Mouse (Mus musculus) leukemia stem cell, adult 10-12 weeks (primary cell): ENCODE measurements around the gene Olfr809. TPM values are rescaled to one million over a fixed set of nuclear protein-coding genes. Genes with fewer than 3 reads are reported as not detected.

Experiments
- polyA plus RNA-seq: library from polyadenylated mRNA; stranded (reverse); fragments of >175 nt; gene quantifications from 2 replicates; pipeline ENCODE4 v1.2.3, GENCODE M21; 2012; ENCODE audit warnings: low replicate concordance

The Olfr809 gene
- polyA plus RNA-seq, result not detected in 2 replicates

DNA sequence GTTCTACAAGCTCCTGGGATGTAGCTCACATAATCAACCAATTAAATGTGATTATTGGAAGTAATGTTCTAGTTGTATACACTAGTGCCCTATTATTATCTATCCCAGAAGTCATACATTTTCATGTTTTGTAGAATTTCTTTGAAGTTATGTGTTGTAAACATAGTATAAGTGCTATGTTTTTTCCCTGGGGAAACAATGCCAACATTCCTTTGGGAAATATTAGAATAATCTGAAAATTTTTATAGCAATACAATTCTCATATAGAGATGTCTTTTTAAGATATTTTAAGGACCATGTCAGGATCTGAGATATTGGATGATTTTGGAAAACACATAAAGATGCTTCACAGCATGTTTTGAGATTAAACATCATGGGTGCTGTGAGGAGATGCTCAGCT lies at the start of gene Olfr809:
Olfr809 (plus strand) TSS at position 301 of the 400 bp plus-strand sequence.

DNA sequence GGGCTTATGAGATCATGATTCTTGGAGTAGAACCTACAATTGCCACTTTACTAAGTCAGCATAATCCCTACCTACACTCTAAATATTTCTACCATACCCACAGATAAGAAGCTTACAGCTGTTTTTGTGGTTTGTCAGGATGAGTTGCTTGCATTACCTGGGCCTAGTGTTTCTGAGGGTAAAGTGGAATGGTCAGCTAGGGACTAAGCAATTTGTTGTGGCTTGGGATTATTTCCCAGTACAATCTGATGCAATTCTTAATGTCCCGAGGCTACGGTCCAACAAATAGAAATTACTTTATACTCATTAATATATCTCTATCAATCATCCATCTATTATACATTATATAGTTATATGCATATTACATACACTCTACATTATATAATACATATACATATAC lies 45.2 kb upstream of the Olfr809 start, which contains the start of gene Olfr805:
Olfr805 (minus strand) TSS at position 101 of the 400 bp plus-strand sequence.

DNA sequence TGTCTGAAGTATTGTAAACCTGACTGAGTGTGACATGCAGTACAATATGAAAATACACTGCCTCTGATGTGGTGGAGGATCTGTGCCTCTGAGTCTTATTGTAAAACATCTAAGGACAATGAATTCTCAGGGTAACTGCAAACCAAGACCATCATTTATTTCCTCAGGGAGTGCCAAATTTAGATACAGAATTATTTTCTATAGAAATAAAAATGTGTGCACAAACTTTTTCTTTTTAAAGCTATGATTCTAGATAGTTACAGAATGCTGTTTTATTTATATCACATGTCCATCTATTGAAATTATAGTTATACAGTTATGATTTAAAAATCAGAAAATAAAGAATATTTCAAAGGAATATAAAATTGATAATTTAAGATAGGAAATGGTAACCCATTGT lies 32.6 kb upstream of the Olfr809 start, which contains the start of gene Olfr806:
Olfr806 (minus strand) TSS at position 101 of the 400 bp plus-strand sequence.

DNA sequence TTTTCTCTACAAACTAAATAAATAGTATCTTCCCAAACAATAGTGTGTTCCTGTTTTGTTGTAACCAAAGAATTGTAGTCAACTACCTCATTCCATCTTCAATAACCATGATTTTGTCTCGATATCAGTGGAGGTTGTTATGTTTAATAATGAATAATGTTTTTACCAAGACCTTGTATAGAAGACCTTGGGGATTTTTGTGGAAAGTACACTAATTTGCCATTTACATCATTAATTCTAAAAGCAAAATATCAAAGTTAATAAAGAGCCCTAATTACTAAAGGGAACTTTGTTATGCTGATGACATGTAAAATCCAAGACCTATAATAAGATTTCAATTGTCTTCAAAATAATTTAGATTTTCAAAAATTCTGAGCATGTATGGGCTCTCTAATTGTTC lies 16.7 kb upstream of the Olfr809 start, which contains the start of gene Olfr807:
Olfr807 (minus strand) TSS at position 101 of the 400 bp plus-strand sequence.

DNA sequence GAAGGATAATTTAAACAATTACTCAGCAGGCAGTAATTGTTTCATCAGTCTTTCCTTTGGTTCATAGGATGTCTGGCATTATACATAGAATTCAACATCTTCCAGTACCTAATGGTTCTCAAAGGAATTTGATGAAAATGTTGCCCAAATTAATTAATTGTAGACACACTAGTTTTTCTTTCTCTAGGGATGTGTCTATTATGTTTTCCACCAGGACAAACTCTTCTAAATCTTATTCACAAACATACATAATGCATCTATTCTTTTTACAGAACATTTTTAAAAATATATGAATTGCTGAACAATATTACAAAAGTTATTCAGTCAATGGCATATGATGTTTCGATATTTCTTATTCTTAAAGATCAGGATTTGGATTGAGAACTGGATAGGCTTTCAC lies 9.3 kb upstream of the Olfr809 start, which contains the start of gene Olfr808:
Olfr808 (plus strand) TSS at position 301 of the 400 bp plus-strand sequence.

DNA sequence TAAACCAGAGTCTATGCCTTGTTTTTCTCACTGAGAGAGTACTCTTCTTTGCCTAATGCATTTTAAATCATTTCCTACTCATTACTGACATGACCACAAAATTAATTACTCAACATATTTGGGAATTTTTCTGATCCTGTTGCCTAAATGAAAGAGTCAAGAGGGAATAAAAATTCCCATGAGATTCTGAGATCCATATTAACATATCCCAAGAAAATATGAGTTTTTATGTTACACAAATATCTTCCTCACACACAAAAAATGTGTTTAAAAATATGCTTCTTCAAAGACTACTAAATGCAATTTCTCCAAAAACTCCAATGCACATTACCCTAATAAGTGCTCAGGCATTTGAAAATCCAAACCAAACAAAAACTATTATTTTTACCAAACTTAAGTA lies 20.4 kb downstream of the Olfr809 start, which contains the start of gene Olfr810:
Olfr810 (minus strand) TSS at position 101 of the 400 bp plus-strand sequence.

DNA sequence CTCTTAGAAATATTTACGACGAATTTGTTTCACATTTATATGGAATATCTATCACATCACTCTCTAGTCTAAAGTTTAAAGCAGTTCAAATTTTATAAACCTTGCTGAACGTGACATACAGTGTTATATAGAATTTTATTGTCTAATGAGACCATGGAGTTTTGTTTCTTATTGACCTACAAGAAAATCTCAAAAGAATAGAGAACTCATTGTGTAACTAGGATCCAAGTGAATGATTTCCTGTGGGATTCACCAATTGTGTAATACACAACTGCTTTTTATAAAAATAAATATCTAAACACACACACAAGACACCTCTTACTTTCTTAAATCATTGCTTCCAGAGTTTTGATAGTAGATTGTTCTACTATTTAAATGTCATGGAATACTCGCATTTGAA lies 29.9 kb downstream of the Olfr809 start, which contains the start of gene Olfr811:
Olfr811 (minus strand) TSS at position 101 of the 400 bp plus-strand sequence.

Other genes with a start within 250 kb of the Olfr809 start
- not detected in 2 replicates for gene Olfr792, start 235.5 kb upstream of the Olfr809 start, polyA plus RNA-seq
- not detected in 2 replicates for gene Olfr794, start 207.0 kb upstream of the Olfr809 start, polyA plus RNA-seq
- not detected in 2 replicates for gene Olfr796, start 162.1 kb upstream of the Olfr809 start, polyA plus RNA-seq
- not detected in 2 replicates for gene Olfr798, start 146.7 kb upstream of the Olfr809 start, polyA plus RNA-seq
- gene Olfr799, start 137.2 kb upstream of the Olfr809 start, polyA plus RNA-seq, result not detected in 2 replicates
- gene Olfr800, start 116.9 kb upstream of the Olfr809 start, polyA plus RNA-seq, result not detected in 2 replicates
- 0.06 TPM in 1 of 2 replicates, not detected in the other for gene Olfr801, start 100.8 kb upstream of the Olfr809 start, polyA plus RNA-seq
- 0.05 TPM in 1 of 2 replicates, not detected in the other for gene Olfr802, start 86.5 kb upstream of the Olfr809 start, polyA plus RNA-seq
- gene Olfr803, start 80.4 kb upstream of the Olfr809 start, polyA plus RNA-seq, result not detected in 2 replicates
- gene Olfr804, start 71.4 kb upstream of the Olfr809 start, polyA plus RNA-seq, result not detected in 2 replicates
- gene Olfr805, start 45.3 kb upstream of the Olfr809 start, polyA plus RNA-seq, result not detected in 2 replicates
- not detected in 2 replicates for gene Olfr806, start 32.7 kb upstream of the Olfr809 start, polyA plus RNA-seq
- gene Olfr807, start 16.8 kb upstream of the Olfr809 start, polyA plus RNA-seq, result not detected in 2 replicates
- not detected in 2 replicates for gene Olfr808, start 9.2 kb upstream of the Olfr809 start, polyA plus RNA-seq
- gene Olfr810, start 20.3 kb downstream of the Olfr809 start, polyA plus RNA-seq, result not detected in 2 replicates
- gene Olfr811, start 29.8 kb downstream of the Olfr809 start, polyA plus RNA-seq, result not detected in 2 replicates
- gene Olfr812, start 71.5 kb downstream of the Olfr809 start, polyA plus RNA-seq, result not detected in 2 replicates
- not detected in 2 replicates for gene Olfr813, start 80.7 kb downstream of the Olfr809 start, polyA plus RNA-seq
- gene Olfr814, start 105.2 kb downstream of the Olfr809 start, polyA plus RNA-seq, result not detected in 2 replicates
- gene Olfr815, start 131.2 kb downstream of the Olfr809 start, polyA plus RNA-seq, result not detected in 2 replicates
- not detected in 2 replicates for gene Olfr816, start 141.0 kb downstream of the Olfr809 start, polyA plus RNA-seq
- not detected in 2 replicates for gene Olfr818, start 174.5 kb downstream of the Olfr809 start, polyA plus RNA-seq
- gene Olfr819, start 192.6 kb downstream of the Olfr809 start, polyA plus RNA-seq, result not detected in 2 replicates
- gene Olfr247, start 201.5 kb downstream of the Olfr809 start, polyA plus RNA-seq, result not detected in 2 replicates
- not detected in 2 replicates for gene Gm10310, start 210.4 kb downstream of the Olfr809 start, polyA plus RNA-seq
- gene Olfr820, start 238.0 kb downstream of the Olfr809 start, polyA plus RNA-seq, result not detected in 2 replicates